Mouse (Mus musculus) Patski (cell line): Measurements from ENCODE around the gene Vwa8. TPM values are rescaled to one million over a fixed set of nuclear protein-coding genes. Genes with fewer than 3 reads are reported as not detected.

Experiments used
- ATAC-seq: fragments of 100-300 bp; one replicate; pipeline ENCODE4 v1.8.0; 2021
- CTCF ChIA-PET: fragments of 350-600 bp; sonication (Branson Sonifier 250); formaldehyde crosslinking; loops from one replicate; lab custom pipeline; 2022; ENCODE audit warnings: inconsistent platforms; lab: Charles Lee
- POLR2A ChIA-PET: fragments of 350-600 bp; sonication (Branson Sonifier 250); formaldehyde crosslinking; loops from one replicate; lab custom pipeline; 2022; ENCODE audit warnings: antibody characterized with exemption, inconsistent platforms; lab: Charles Lee
- DNase-seq: peaks from one replicate; pipeline ENCODE4 v3.0.0-alpha.2; 2011; ENCODE audit warnings: low read depth, low spot score
- H3K27me3 ChIP-seq: fragments of 371-371 bp; one replicate; pipeline ENCODE4 v1.5.1; 2021
- CTCF ChIP-seq: fragments of 100-300 bp; IDR thresholded peaks from one replicate; pipeline ENCODE4 v1.5.1; 2021
- in situ Hi-C: fragments of 300-500 bp; cut with MboI; formaldehyde crosslinking; loops from 3 replicates; pipeline ENCODE4 v1.11.1; 2018; ENCODE audit warnings: low pct_unique_long_range_greater_than_20kb, mixed read lengths
- polyA plus RNA-seq: library from polyadenylated mRNA; unstranded; gene quantifications from one replicate; pipeline ENCODE4 v1.2.3, GENCODE M21; 2021

Gene Vwa8
- polyA plus RNA-seq, 1 experiment from 2014 or later = 49.9 TPM

GRCm38 (mm10) chr14:79137100-79137499 lies 288.2 kb downstream of the Vwa8 start:
- ChIA-PET CTCF (interaction anchor here (1.3 kb wide), 1 partner anchor 9 kb away, joined by 3 read pairs; no protein-coding TSS in a partner anchor), POLR2A (no interaction called here)
- in situ Hi-C loops = no loop called here
- ATAC-seq (no peak), DNase-seq (no peak)
- no peak for TF ChIP-seq CTCF
- no peaks in the 10 kb centered on the region for H3K27me3 ChIP-seq

GRCm38 (mm10) chr14:79139096-79139651 lies 290.3 kb downstream of the Vwa8 start:
- CTCF ChIA-PET = interaction anchor here (1.1 kb wide), 1 partner anchor 159 kb away, joined by 3 read pairs; no protein-coding TSS in a partner anchor
- no peaks in the 10 kb centered on the region for H3K27me3 ChIP-seq
- peak; percentile 46 for TF ChIP-seq CTCF
- POLR2A ChIA-PET = no interaction called here
- in situ Hi-C loops = no loop called here
- DNase-seq (no peak), ATAC-seq (no peak)

GRCm38 (mm10) chr14:79139918-79140825 lies 291.3 kb downstream of the Vwa8 start:
- no peak for ATAC-seq

GRCm38 (mm10) chr14:79140826-79141219 lies 292.0 kb downstream of the Vwa8 start:
- ATAC-seq (no peak), DNase-seq (no peak)
- in situ Hi-C loops = no loop called here
- no peaks in the 10 kb centered on the region for H3K27me3 ChIP-seq
- ChIA-PET POLR2A (no interaction called here), CTCF (no interaction called here)
- no peak for TF ChIP-seq CTCF

More at GRCm38 (mm10) chr14:79139918-79140825, 291.3 kb downstream of the Vwa8 start:
- ChIA-PET CTCF (no interaction called here), POLR2A (no interaction called here)
- DNase-seq = no peak
- TF ChIP-seq CTCF = no peak
- no peaks in the 10 kb centered on the region for H3K27me3 ChIP-seq
- in situ Hi-C loops = no loop called here

GRCm38 (mm10) chr14:79142342-79142741 lies 293.5 kb downstream of the Vwa8 start:
- in situ Hi-C loops = no loop called here
- CTCF ChIA-PET = no interaction called here
- no peak for DNase-seq

GRCm38 (mm10) chr14:79143696-79144095 lies 294.8 kb downstream of the Vwa8 start:
- ATAC-seq (no peak), DNase-seq (no peak)
- in situ Hi-C loops = no loop called here
- no peak for TF ChIP-seq CTCF
- POLR2A ChIA-PET = interaction anchor here (0.6 to 1.4 kb wide), 2 partner anchors 9 to 14 kb away, joined by 3 read pairs; no protein-coding TSS in a partner anchor
- no peaks in the 10 kb centered on the region for H3K27me3 ChIP-seq
- CTCF ChIA-PET = interaction anchor here (1.0 to 1.6 kb wide), 5 partner anchors 8 to 155 kb away, joined by 3 to 5 read pairs (median 3); no protein-coding TSS in a partner anchor

More at GRCm38 (mm10) chr14:79142342-79142741, 293.5 kb downstream of the Vwa8 start:
- H3K27me3 ChIP-seq = no peaks in the 10 kb centered on the region
- POLR2A ChIA-PET = no interaction called here
- ATAC-seq = no peak
- no peak for TF ChIP-seq CTCF

- ChIA-PET POLR2A (interaction anchor here (0.6 to 1.4 kb wide), 2 partner anchors 9 to 10 kb away, joined by 3 to 4 read pairs; no protein-coding TSS in a partner anchor), CTCF (interaction anchor here (0.7 to 1.6 kb wide), 5 partner anchors 9 to 154 kb away, joined by 3 to 5 read pairs (median 3); no protein-coding TSS in a partner anchor)
- ATAC-seq = peak; percentile 31
- DNase-seq = no peak
- H3K27me3 ChIP-seq = no peaks in the 10 kb centered on the region
- in situ Hi-C loops = no loop called here
- TF ChIP-seq CTCF = no peak
Observed at GRCm38 (mm10) chr14:79144278-79145224, 295.7 kb downstream of the Vwa8 start.

GRCm38 (mm10) chr14:79151711-79152110 lies 302.9 kb downstream of the Vwa8 start:
- in situ Hi-C loops = no loop called here
- H3K27me3 ChIP-seq = no peaks in the 10 kb centered on the region
- no peak for TF ChIP-seq CTCF
- POLR2A ChIA-PET = no interaction called here
- DNase-seq (no peak), ATAC-seq (no peak)
- CTCF ChIA-PET = interaction anchor here (1.8 kb wide), 1 partner anchor 8 kb away, joined by 5 read pairs; no protein-coding TSS in a partner anchor

GRCm38 (mm10) chr14:79153896-79154295 lies 305.0 kb downstream of the Vwa8 start:
- POLR2A ChIA-PET = interaction anchor here (0.7 kb wide), 1 partner anchor 9 kb away, joined by 4 read pairs; no protein-coding TSS in a partner anchor
- ATAC-seq (no peak), DNase-seq (no peak)
- CTCF ChIA-PET = no interaction called here
- no peaks in the 10 kb centered on the region for H3K27me3 ChIP-seq
- no peak for TF ChIP-seq CTCF
- in situ Hi-C loops = no loop called here
